13 mouse cellular contexts compared by ENCODE assay signal in genomic region chr6:127684981-127685380, GRCm38 (mm10).
A peak's percentile ranks its signal among the peaks of the same experiment; 100 is the strongest.
DNase-seq lines count a peak whose midpoint lies in the region; ATAC-seq and TF ChIP-seq lines count a peak whose summit lies in the region.
"Had no signal": no experiment of that assay in that cellular context is flagged by ENCODE, and none has a peak within 500 bp of the region (broad histone marks: within the 10 kb centered on the region; RNA-seq: fewer than 3 reads in every experiment).

No protein-coding gene starts in this region.

- no peak overlapping the region for H3K4me2 ChIP-seq in neural tube, embryonic 12.5 days (replicated peaks)
- H3K4me2 ChIP-seq: embryonic facial prominence, embryonic 12.5 days; stomach, embryonic 15.5 days had no signal

- TF ChIP-seq POLR2A in kidney, adult 2 months (IDR thresholded peaks at IDR 0.05; ENCODE audit: low read depth, low read length): no peak

- no peak overlapping the region for H3K27ac ChIP-seq in kidney, adult 2 months (ENCODE audit: insufficient read depth, low read depth, low read length)
- peak overlapping the region; percentile 14; the same call in 1 of the 2 replicates for H3K27ac ChIP-seq in hindbrain, embryonic 10.5 days
- H3K27ac ChIP-seq in neural tube, embryonic 12.5 days: peak overlapping the region; percentile 32; the same call in 1 of the 2 replicates
- H3K27ac ChIP-seq: embryonic facial prominence, embryonic 12.5 days; kidney, postnatal 0 days; stomach, embryonic 15.5 days had no signal

- no peaks in the 10 kb centered on the region for H3K9me3 ChIP-seq in hindbrain, embryonic 10.5 days
- H3K9me3 ChIP-seq in neural tube, embryonic 12.5 days: no peaks in the 10 kb centered on the region
- H3K9me3 ChIP-seq: embryonic facial prominence, embryonic 12.5 days; stomach, embryonic 15.5 days had no signal

- WGBS in kidney, adult 2 months: 67% methylated on average over 4 of the region's 4 CpGs
- 76% methylated on average over 4 of the region's 4 CpGs for WGBS in hindbrain, embryonic 10.5 days
- 46% methylated on average over 4 of the region's 4 CpGs for WGBS in neural tube, embryonic 12.5 days

- TF ChIP-seq CTCF in kidney, adult 2 months (conservative IDR thresholded peaks at IDR 0.05; ENCODE audit: insufficient read depth, insufficient read length, low read depth, low read length): no peak

- peak; percentile 4 for DNase-seq in kidney, adult 2 months
- DNase-seq in kidney, adult 11 months: no peak
- DNase-seq in adrenal gland, postnatal 25 days: peak; percentile 18
- no peak for DNase-seq in hindbrain, embryonic 10.5 days (ENCODE audit: low spot score)
- no peak for DNase-seq in thymus, postnatal 36 days
- DNase-seq in thymus, postnatal 4 days: no peak
- DNase-seq: heart, postnatal 10 days; lung, postnatal 14 days; right cerebral cortex, postnatal 25 days had no signal

- H3K9ac ChIP-seq in neural tube, embryonic 12.5 days: no peak overlapping the region
- H3K9ac ChIP-seq: embryonic facial prominence, embryonic 12.5 days; stomach, embryonic 15.5 days had no signal

- H3K27me3 ChIP-seq in kidney, adult 2 months (replicated peaks; ENCODE audit: control insufficient read depth, insufficient read depth, low read length): no peaks in the 10 kb centered on the region
- no peaks in the 10 kb centered on the region for H3K27me3 ChIP-seq in hindbrain, embryonic 10.5 days (ENCODE audit: insufficient read depth, poor library complexity, severe bottlenecking)
- H3K27me3 ChIP-seq in neural tube, embryonic 12.5 days (replicated peaks): no peaks in the 10 kb centered on the region
- H3K27me3 ChIP-seq: embryonic facial prominence, embryonic 12.5 days; stomach, embryonic 15.5 days had no signal

- ATAC-seq in neural tube, embryonic 12.5 days (ENCODE audit: low FRiP score, low read depth): peak; percentile 51; the same call in 1 of the 2 replicates

- H3K4me3 ChIP-seq in kidney, adult 2 months (ENCODE audit: insufficient read depth, low read depth, low read length): no peak overlapping the region
- no peak overlapping the region for H3K4me3 ChIP-seq in hindbrain, embryonic 10.5 days
- H3K4me3 ChIP-seq in neural tube, embryonic 12.5 days: no peak overlapping the region
- H3K4me3 ChIP-seq: embryonic facial prominence, embryonic 12.5 days; stomach, embryonic 15.5 days had no signal

- no peaks in the 10 kb centered on the region for H3K4me1 ChIP-seq in kidney, adult 2 months (ENCODE audit: control insufficient read depth, insufficient read depth, low read length)
- 0 out of 2 replicates have a peak, but pooled peaks cover 5% of the 10 kb centered on the region for H3K4me1 ChIP-seq in hindbrain, embryonic 10.5 days (replicated peaks)
- H3K4me1 ChIP-seq in neural tube, embryonic 12.5 days: peaks cover 12% of the 10 kb centered on the region
- H3K4me1 ChIP-seq: stomach, embryonic 15.5 days had no signal

- H3K36me3 ChIP-seq in kidney, adult 2 months (ENCODE audit: control insufficient read depth, insufficient read depth, low read length): no peaks in the 10 kb centered on the region
- peaks cover 14% of the 10 kb centered on the region for H3K36me3 ChIP-seq in hindbrain, embryonic 10.5 days
- no peaks in the 10 kb centered on the region for H3K36me3 ChIP-seq in neural tube, embryonic 12.5 days
- H3K36me3 ChIP-seq: embryonic facial prominence, embryonic 12.5 days; stomach, embryonic 15.5 days had no signal

Comparison
In these comparisons a context has a peak if more than half of its experiments do, and no peak if none do; other contexts are left out.
1. DNase-seq: peak in kidney, adult 2 months (single experiment) and adrenal gland, postnatal 25 days (single experiment); none in kidney, adult 11 months (single experiment), hindbrain, embryonic 10.5 days (single experiment), thymus, postnatal 36 days (0 of 2) and thymus, postnatal 4 days (single experiment).